Mouse (Mus musculus) liver, postnatal 0 days (tissue): ENCODE results near the gene Tomm34.

ENCODE experiments used
- CTCF ChIP-seq: sonication (generic); IDR thresholded peaks from 2 replicates; pipeline ENCODE4 v1.5.1; 2016; ENCODE audit warnings: antibody characterized with exemption, low read depth
- EP300 ChIP-seq: IDR thresholded peaks from 2 replicates; pipeline ENCODE4 v1.6.1; 2016; ENCODE audit warnings: antibody characterized with exemption, low read depth, mild to moderate bottlenecking

DNA sequence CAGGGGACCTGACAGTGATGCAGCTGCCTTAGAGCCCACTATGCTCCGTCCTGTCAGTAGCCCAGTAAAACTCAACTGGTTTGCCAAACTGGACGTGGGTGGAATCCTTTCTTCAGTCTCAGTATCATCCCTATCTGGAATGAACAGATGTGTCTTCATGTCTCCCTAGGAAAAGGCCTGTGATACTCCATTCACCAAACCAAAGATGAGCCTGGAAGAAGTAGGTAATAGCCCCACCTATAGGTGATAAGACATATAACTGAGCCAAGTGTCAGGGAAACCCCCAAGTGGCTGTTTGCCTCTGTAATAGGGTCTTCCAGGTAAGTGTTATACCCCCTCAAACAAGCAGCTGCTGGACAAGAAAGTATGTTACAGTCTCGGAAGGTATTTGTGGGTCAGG is 52.1 kb downstream of the Tomm34 start:
- TF ChIP-seq CTCF = peak; percentile 45; the same call in 1 of the 2 replicates
- TF ChIP-seq EP300 = no peak
